Mouse (Mus musculus) limb, embryonic 11.5 days (tissue): ENCODE measurements around the gene Ddx41. TPM values are rescaled to one million over a fixed set of nuclear protein-coding genes. Genes with fewer than 3 reads are reported as not detected.

Source experiments
- ATAC-seq: fragments of 200-750 bp; cut with Nextera tagmentation; 2 replicates; pipeline ENCODE4 v1.8.0; 2017; ENCODE audit warnings: low read depth; ENCODE audit not compliant: insufficient number of reproducible peaks, low FRiP score, low TSS enrichment
- DNase-seq: peaks from one replicate; pipeline ENCODE4 v3.0.0-alpha.2; 2015; ENCODE audit warnings: low spot score
- H3K27ac ChIP-seq: fragments of 300-500 bp; sonication (generic); replicated peaks from 2 replicates; pipeline ENCODE4 v1.5.1; 2014; ENCODE audit warnings: low read depth, mild to moderate bottlenecking, low read length
- H3K27me3 ChIP-seq: fragments of 300-500 bp; sonication (generic); 2 replicates; pipeline ENCODE4 v1.6.1; 2014; ENCODE audit warnings: mild to moderate bottlenecking, low read length, mixed read lengths; ENCODE audit not compliant: control insufficient read depth, insufficient read depth
- H3K36me3 ChIP-seq: fragments of 300-500 bp; sonication (generic); 2 replicates; pipeline ENCODE4 v1.6.1; 2014; ENCODE audit warnings: mild to moderate bottlenecking, low read length, moderate library complexity, mixed read lengths; ENCODE audit not compliant: control insufficient read depth, insufficient read depth
- H3K4me1 ChIP-seq: fragments of 300-500 bp; sonication (generic); 2 replicates; pipeline ENCODE4 v1.6.1; 2014; ENCODE audit warnings: low read length, mixed read lengths; ENCODE audit not compliant: control insufficient read depth, insufficient read depth
- H3K4me2 ChIP-seq: fragments of 300-500 bp; sonication (generic); 2 replicates; pipeline ENCODE4 v1.6.1; 2014; ENCODE audit warnings: low read depth, mild to moderate bottlenecking, moderate library complexity; ENCODE audit not compliant: severe bottlenecking
- H3K4me3 ChIP-seq: fragments of 300-500 bp; sonication (generic); 2 replicates; pipeline ENCODE4 v1.5.1; 2014; ENCODE audit warnings: low read depth, low read length
- H3K9ac ChIP-seq: fragments of 300-500 bp; sonication (generic); 2 replicates; pipeline ENCODE4 v1.6.1; 2014; ENCODE audit warnings: mild to moderate bottlenecking, low read length
- H3K9me3 ChIP-seq: fragments of 300-500 bp; sonication (generic); 2 replicates; pipeline ENCODE4 v1.6.1; 2016; ENCODE audit warnings: low read length; ENCODE audit not compliant: control insufficient read depth
- WGBS: fragments of 180-500 bp; shearing (Covaris S2); extraction: QIAGEN DNeasy Blood & Tissue Kit; methylation state at CpG from one replicate; pipeline ENCODE4 v1.1.7; 2014; 5-methylcytosine and 5-hydroxymethylcytosine counted together
- polyA plus RNA-seq: library from polyadenylated mRNA; unstranded; fragments of >200 nt; fragmentation: Nextera tagmentation; extraction: Ambion mirVana; gene quantifications from 2 replicates; pipeline ENCODE4 v1.2.1, GENCODE M21; 2014

Ddx41 gene
- polyA plus RNA-seq, 1 experiment from 2014 or later, result 84.0 TPM

DNA sequence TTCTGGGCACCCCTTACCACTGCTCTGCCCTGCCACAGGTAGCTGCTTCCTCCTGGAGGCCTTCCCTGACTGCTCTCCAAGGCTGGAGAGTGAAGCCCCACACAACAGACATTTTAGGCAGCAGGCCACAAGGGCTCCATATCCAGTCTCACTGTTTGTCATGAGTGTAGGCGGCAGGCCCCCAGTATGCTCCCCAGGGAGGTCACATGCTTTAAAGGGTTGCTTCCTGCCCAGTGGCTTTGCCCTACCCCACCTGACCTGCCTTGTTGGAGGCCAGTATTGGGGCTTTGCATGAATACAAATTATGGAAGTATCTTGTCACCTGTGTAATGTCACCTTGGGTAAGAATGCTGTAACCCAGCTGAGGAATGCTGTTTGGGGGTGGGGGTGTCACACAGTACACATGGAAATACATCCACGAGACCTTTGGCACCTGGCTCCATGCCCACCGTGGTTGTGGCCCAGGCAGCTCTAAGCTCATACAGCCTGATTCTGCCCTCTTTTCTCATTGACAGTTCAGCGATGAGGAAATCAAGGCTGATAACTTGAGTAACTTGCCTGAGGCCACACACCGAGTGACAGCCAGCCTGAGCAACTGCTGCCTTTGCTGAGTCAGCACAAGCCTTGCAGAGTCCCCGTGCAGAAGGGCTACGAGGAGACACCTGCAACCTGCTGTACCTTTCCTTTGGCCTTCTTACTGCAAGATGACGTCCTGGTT, 7.1 kb downstream of the Ddx41 start, which contains the start of gene Dok3:
Gene Dok3, minus strand, starts transcription at position 99 of the 718 bp plus-strand sequence.
- H3K9ac ChIP-seq, result no peak within 1 kb of the TSS
- H3K4me2 ChIP-seq, result no peak within 1 kb of the TSS
- no peak within 1 kb of the TSS for H3K27ac ChIP-seq
- H3K27me3 ChIP-seq, result no peaks in the 10 kb centered on the region
- H3K36me3 ChIP-seq, result peaks cover 25% of the 10 kb centered on the region
- H3K4me1 ChIP-seq, result no peaks in the 10 kb centered on the region
- no peak for DNase-seq
- H3K4me3 ChIP-seq, result no peak within 1 kb of the TSS
- ATAC-seq, result no peak
- 83% methylated on average over 8 of the region's 8 CpGs for WGBS
- H3K9me3 ChIP-seq, result no peaks in the 10 kb centered on the region

GRCm38 (mm10) chr13:55527834-55528772, 8.4 kb downstream of the Ddx41 start:
- Histone ChIP-seq H3K36me3 (peaks cover 19% of the 10 kb centered on the region), H3K4me2 (no peak overlapping the region), H3K4me3 (no peak overlapping the region), H3K4me1 (peaks cover 3% of the 10 kb centered on the region), H3K27me3 (no peaks in the 10 kb centered on the region), H3K9ac (no peak overlapping the region), H3K9me3 (no peaks in the 10 kb centered on the region), H3K27ac (no peak overlapping the region)
- ATAC-seq (no peak), DNase-seq (no peak)
- WGBS, result 78% methylated on average over 18 of the region's 18 CpGs

DNA sequence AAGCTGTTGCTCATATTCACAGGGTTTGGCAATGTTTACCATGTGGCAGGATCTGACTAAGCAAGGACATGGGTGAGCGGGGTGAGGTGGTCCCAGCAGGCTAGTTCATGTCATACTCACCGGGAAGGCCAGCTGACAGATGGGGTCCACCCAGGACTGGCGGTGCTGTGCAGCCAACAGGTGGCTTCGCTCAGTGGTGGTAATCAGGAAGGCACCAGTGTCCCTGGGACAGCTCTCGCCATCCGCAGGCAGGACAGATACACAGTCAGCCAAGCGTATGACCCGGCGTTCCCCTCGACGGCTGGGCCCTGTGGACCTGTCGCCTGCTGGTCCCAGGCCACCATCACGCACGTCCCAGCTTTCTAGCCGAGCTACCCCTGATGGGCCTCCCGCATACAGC, 9.2 kb downstream of the Ddx41 start:
- Histone ChIP-seq H3K9ac (no peak overlapping the region), H3K4me2 (no peak overlapping the region), H3K27me3 (no peaks in the 10 kb centered on the region), H3K36me3 (peaks cover 15% of the 10 kb centered on the region), H3K9me3 (no peaks in the 10 kb centered on the region), H3K4me1 (peaks cover 5% of the 10 kb centered on the region), H3K27ac (no peak overlapping the region), H3K4me3 (no peak overlapping the region)
- no peak for ATAC-seq
- DNase-seq, result no peak
- WGBS, result 89% methylated on average over 16 of the region's 16 CpGs

GRCm38 (mm10) chr13:55525733-55526553, 10.5 kb downstream of the Ddx41 start:
- WGBS, result 83% methylated on average over 16 of the region's 16 CpGs
- Histone ChIP-seq H3K9ac (no peak overlapping the region), H3K27ac (no peak overlapping the region), H3K4me1 (peaks cover 5% of the 10 kb centered on the region), H3K36me3 (peaks cover 11% of the 10 kb centered on the region), H3K4me2 (no peak overlapping the region), H3K4me3 (no peak overlapping the region), H3K9me3 (no peaks in the 10 kb centered on the region), H3K27me3 (no peaks in the 10 kb centered on the region)
- DNase-seq (no peak), ATAC-seq (no peak)

- Histone ChIP-seq H3K9me3 (no peaks in the 10 kb centered on the region), H3K4me3 (no peak overlapping the region), H3K9ac (no peak overlapping the region), H3K27ac (no peak overlapping the region), H3K4me1 (peaks cover 5% of the 10 kb centered on the region), H3K36me3 (0 out of 2 replicates have a peak, but pooled peaks cover 1% of the 10 kb centered on the region), H3K4me2 (no peak overlapping the region), H3K27me3 (no peaks in the 10 kb centered on the region)
- DNase-seq (no peak), ATAC-seq (no peak)
- WGBS, result 93% methylated on average over 23 of the region's 23 CpGs
These were observed 12.4 kb downstream of the Ddx41 start for GRCm38 (mm10) chr13:55523951-55524600.

DNA sequence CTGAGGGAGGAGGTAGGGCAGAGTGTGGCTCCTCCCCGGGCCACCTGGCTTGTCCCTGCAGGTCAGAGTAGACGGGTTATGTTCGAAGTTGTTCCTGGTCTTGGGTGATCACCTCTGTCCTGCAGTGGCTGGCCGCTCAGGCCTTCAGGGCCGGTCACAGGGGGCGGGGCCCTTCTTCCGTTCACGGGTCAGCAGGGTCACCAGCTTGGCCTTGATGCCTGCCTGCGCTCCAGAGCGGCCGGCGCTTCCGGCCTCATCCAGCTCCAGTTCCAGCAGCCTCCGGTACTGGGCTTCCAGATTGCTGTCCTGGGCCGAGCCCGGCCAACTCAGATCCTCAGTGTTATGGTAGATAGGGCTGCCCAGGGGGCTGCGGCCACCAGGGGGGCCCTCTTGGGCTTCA, 13.2 kb downstream of the Ddx41 start:
- H3K4me1 ChIP-seq, result peaks cover 5% of the 10 kb centered on the region
- H3K27ac ChIP-seq, result no peak overlapping the region; the same call in 1 of the 2 replicates

GRCm38 (mm10) chr13:55522730-55523129, 13.7 kb downstream of the Ddx41 start:
- Histone ChIP-seq H3K4me3 (no peak overlapping the region), H3K9ac (no peak overlapping the region), H3K36me3 (no peaks in the 10 kb centered on the region), H3K4me1 (peaks cover 5% of the 10 kb centered on the region), H3K27me3 (no peaks in the 10 kb centered on the region), H3K27ac (no peak overlapping the region; the same call in 1 of the 2 replicates), H3K4me2 (no peak overlapping the region), H3K9me3 (no peaks in the 10 kb centered on the region)
- no peak for ATAC-seq
- no peak for DNase-seq
- WGBS, result 77% methylated on average over 8 of the region's 8 CpGs

More for the DNA sequence above, 13.2 kb downstream of the Ddx41 start:
- Histone ChIP-seq H3K4me2 (no peak overlapping the region), H3K27me3 (no peaks in the 10 kb centered on the region), H3K36me3 (no peaks in the 10 kb centered on the region), H3K9ac (no peak overlapping the region), H3K9me3 (no peaks in the 10 kb centered on the region), H3K4me3 (no peak overlapping the region)
- DNase-seq (no peak), ATAC-seq (no peak)
- WGBS, result 58% methylated on average over 17 of the region's 17 CpGs
